Mouse (Mus musculus) large intestine, adult 2 months (tissue): ENCODE data around the gene Cpsf4l. TPM values are rescaled to one million over a fixed set of nuclear protein-coding genes. Genes with fewer than 3 reads are reported as not detected.

Experiments
- DNase-seq: peaks from one replicate; pipeline ENCODE4 v3.0.0-alpha.2; 2012; ENCODE audit warnings: low read depth, low spot score
- WGBS: fragments of 180-500 bp; shearing (Covaris S2); methylation state at CpG from one replicate; pipeline ENCODE4 v1.1.7; 2018; 5-methylcytosine and 5-hydroxymethylcytosine counted together
- polyA plus RNA-seq: library from polyadenylated mRNA; depleted of rRNA; stranded (reverse); fragments of >200 nt; gene quantifications from 2 replicates; pipeline ENCODE4 v1.2.3, GENCODE M21; 2012; rRNA removed

Cpsf4l gene
- polyA plus RNA-seq, 1 experiment: 0.09 TPM

- DNase-seq: no peak
Observed at GRCm38 (mm10) chr11:113651206-113651906, 58.5 kb downstream of the Cpsf4l start.

GRCm38 (mm10) chr11:113649353-113650210, 60.2 kb downstream of the Cpsf4l start, which contains the start of gene Slc39a11:
Slc39a11 (minus strand) TSS chr11:113650079.
- DNase-seq: no peak
- WGBS: under 1% methylated on average over 91 of the region's 91 CpGs

More at GRCm38 (mm10) chr11:113651206-113651906, 58.5 kb downstream of the Cpsf4l start:
- WGBS: 43% methylated on average over 22 of the region's 22 CpGs

GRCm38 (mm10) chr11:113648690-113649352, 61.0 kb downstream of the Cpsf4l start, which contains the start of gene Cog1:
Cog1 (plus strand) TSS chr11:113649169.
- DNase-seq: no peak
- 44% methylated on average over 26 of the region's 26 CpGs for WGBS

Other genes starting within 250 kb of the Cpsf4l start
- gene Sstr2, start 90.7 kb downstream of the Cpsf4l start, polyA plus RNA-seq: 0.20 and 0.21 TPM in 2 replicates
- gene Cog1, start 60.8 kb downstream of the Cpsf4l start, polyA plus RNA-seq: 37.7 and 55.5 TPM in 2 replicates
- 44.9 and 53.4 TPM in 2 replicates for gene Slc39a11, start 59.9 kb downstream of the Cpsf4l start, polyA plus RNA-seq
- 18.1 and 21.7 TPM in 2 replicates for gene Fam104a, start 25.9 kb downstream of the Cpsf4l start, polyA plus RNA-seq
- 5.3 and 6.7 TPM in 2 replicates for gene D11Wsu47e, start 25.6 kb downstream of the Cpsf4l start, polyA plus RNA-seq
- 27.6 and 38.7 TPM in 2 replicates for gene Cdc42ep4, start 41.9 kb upstream of the Cpsf4l start, polyA plus RNA-seq